Mouse (Mus musculus) adrenal gland, postnatal 10 days (tissue): ENCODE results near the gene Atp2b1. TPM values are rescaled to one million over a fixed set of nuclear protein-coding genes. Genes with fewer than 3 reads are reported as not detected.

Source experiments
- DNase-seq: peaks from one replicate; pipeline ENCODE4 v3.0.0; 2021; ENCODE audit warnings: mixed read lengths
- long read RNA-seq, 2 experiments: library from polyadenylated mRNA; stranded (forward); transcript quantifications; one replicate each; pipeline ENCODE4 v2.0.0; 2021
- total RNA-seq, 2 experiments: library from RNA; stranded (reverse); gene quantifications; 2 replicates each; pipeline ENCODE4 v1.2.3; 2021

Gene Atp2b1
- 10 to 100 TPM; 53.1 to 57.7 TPM for total RNA-seq
- long read RNA-seq, experiment 1, full-length matches to known transcripts, result 4 of 44 reads
- long read RNA-seq, experiment 1, partial matches to known transcripts, result 9 of 44 reads
- long read RNA-seq, experiment 1, other reads (novel, unspliced or antisense), result 31 of 44 reads
- long read RNA-seq, experiment 2, partial matches to known transcripts, result 1 of 3 reads
- long read RNA-seq, experiment 2, other reads (novel, unspliced or antisense), result 2 of 3 reads

- DNase-seq, result peak; percentile 98
Observed at GRCm38 (mm10) chr10:98913961-98914809, at the start of gene Atp2b1. Gene Atp2b1, plus strand, starts transcription at chr10:98914406.

DNA sequence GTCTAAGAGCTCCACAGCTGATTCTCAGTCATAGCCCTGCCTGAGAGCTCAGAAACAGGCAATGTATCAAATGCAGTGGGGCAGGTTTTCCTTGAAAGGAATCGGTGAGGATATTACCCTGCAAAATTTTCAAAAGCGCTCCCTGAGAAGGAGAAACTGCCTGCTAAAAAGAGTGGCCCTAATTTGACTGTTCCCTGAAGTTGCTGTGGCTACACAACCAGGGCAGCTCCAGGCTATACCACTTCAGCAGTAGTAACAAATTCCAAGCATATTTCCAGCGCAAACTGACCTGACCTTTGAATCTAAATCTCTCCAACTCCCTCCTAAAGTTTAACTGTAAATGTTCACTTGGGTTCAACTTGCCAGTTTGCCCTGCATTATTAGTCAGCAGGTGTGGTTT, 49.4 kb upstream of the Atp2b1 start:
- DNase-seq, result no peak

DNA sequence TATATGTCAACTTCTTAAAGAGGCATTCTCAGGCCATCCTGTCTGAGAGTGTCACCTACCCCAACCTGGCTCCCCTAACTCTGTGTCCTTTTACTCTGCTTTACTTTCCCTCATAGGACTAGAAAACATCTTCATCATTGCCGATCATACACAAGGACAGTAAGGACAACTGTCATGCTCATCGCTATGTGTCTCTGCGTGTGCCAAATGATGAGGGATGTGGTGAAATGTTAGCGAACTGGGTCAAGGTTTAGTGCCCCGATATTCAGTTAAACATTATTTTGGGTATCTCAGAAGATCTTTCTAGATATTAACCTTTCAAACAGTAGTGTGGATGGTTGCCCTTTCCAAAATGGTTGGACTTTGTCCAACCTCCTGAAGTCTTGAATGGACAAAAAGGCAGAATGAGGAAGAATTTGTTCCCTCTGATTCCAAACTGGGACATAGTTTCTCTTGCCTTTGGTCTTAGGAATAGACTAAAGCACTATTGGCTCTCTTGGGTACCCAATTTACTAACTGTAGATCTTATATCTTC, 47.3 kb upstream of the Atp2b1 start:
- peak; percentile 6 for DNase-seq

GRCm38 (mm10) chr10:98868351-98868908, 45.8 kb upstream of the Atp2b1 start:
- DNase-seq, result no peak

- no peak for DNase-seq
Observed at GRCm38 (mm10) chr10:98877855-98878254, 36.4 kb upstream of the Atp2b1 start.

- DNase-seq, result no peak
Observed at GRCm38 (mm10) chr10:98878636-98879035, 35.6 kb upstream of the Atp2b1 start.

- peak; percentile 26 for DNase-seq
Observed at GRCm38 (mm10) chr10:98880057-98880456, 34.1 kb upstream of the Atp2b1 start.

DNA sequence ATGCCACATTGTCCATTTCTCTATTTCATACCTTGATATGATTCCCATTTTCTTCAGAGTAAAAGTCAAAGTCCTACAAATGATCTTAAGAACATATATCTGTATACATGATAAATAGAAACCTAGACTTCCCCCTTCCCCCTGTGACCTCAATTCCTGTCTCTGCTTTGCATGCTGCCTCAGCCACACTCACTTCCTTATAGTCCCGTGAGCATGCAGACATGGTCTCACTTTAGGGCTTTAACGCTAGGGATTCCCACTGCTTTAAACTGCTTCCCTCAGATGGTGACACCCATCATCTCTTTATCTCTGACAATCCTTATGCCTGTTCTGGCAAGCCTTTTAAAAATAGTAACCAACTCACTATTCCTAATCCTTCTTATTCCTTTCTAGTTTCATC, 33.5 kb upstream of the Atp2b1 start:
- DNase-seq, result no peak

GRCm38 (mm10) chr10:98881492-98881891, 32.7 kb upstream of the Atp2b1 start:
- no peak for DNase-seq

- DNase-seq, result no peak
Observed at GRCm38 (mm10) chr10:98882587-98882986, 31.6 kb upstream of the Atp2b1 start.

- no peak for DNase-seq
Observed at GRCm38 (mm10) chr10:98884445-98884844, 29.8 kb upstream of the Atp2b1 start.

GRCm38 (mm10) chr10:98886770-98887271, 27.4 kb upstream of the Atp2b1 start:
- no peak for DNase-seq

GRCm38 (mm10) chr10:98891361-98891760, 22.8 kb upstream of the Atp2b1 start:
- DNase-seq, result no peak

- DNase-seq, result no peak
Observed at GRCm38 (mm10) chr10:98897507-98897906, 16.7 kb upstream of the Atp2b1 start.

- DNase-seq, result no peak
Observed at GRCm38 (mm10) chr10:98897913-98898748, 16.1 kb upstream of the Atp2b1 start.

DNA sequence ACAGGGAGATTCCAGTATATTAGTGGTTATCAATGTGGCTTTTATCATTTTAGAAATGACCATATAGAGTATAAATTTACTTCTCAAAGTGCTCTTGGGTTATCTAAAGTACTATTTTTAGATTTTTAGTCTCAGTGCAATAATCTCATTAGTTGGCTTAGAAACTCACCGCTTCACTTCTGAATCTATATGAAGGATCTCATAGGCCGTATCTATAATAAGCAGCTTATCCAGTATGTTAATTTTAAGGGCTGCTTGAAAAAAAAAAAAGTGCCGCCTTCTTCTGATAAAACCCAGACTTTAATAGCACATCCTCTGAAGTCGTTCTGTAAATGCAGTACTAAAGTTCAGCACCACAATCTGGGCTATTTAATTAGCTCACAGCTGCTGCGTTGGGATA, 12.7 kb upstream of the Atp2b1 start:
- no peak for DNase-seq

- DNase-seq, result no peak
Observed at GRCm38 (mm10) chr10:98905987-98906386, 8.2 kb upstream of the Atp2b1 start.

DNA sequence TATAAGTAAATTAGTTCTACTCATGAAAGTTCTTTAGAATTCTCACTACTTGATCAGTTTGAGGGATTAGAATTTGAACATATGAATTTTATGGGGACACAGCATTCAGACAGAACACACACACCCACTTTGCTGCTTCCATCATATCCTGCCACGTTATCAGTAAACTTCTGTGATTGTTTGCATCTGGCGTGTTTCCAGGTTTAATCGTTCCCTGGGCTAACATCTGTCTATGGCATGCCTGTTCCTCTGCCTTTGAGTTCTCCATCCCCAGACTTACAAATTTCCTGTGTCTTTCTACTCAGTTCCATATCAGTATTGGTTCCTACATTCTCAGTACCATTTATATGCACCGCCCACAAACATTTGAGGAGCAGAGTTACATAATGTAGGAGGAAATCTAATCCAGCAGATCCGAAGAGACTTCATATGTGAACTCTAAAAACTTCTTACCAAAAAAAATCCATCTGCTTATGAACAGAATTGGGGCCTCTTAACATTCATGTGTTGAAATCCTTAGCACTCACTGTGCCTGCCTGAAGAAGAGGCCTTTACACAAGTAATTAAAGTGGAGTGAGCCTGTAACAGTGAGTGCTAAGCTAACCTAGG, 7.2 kb upstream of the Atp2b1 start:
- no peak for DNase-seq

- no peak for DNase-seq
Observed at GRCm38 (mm10) chr10:98913610-98913960, 621 bp upstream of the Atp2b1 start.

- peak; percentile 91 for DNase-seq
Observed at GRCm38 (mm10) chr10:98914810-98915241, 620 bp downstream of the Atp2b1 start.

- DNase-seq, result peak; percentile 63
Observed at GRCm38 (mm10) chr10:98915398-98915931, 1.3 kb downstream of the Atp2b1 start.
